Mouse (Mus musculus) forebrain, postnatal 0 days (tissue): ENCODE data around the gene Slc2a1. TPM values are rescaled to one million over a fixed set of nuclear protein-coding genes. Genes with fewer than 3 reads are reported as not detected.

Experiments
- ATAC-seq: fragments of 200-750 bp; cut with Nextera tagmentation; 2 replicates; pipeline ENCODE4 v1.8.0; 2017; ENCODE audit warnings: mild to moderate bottlenecking, moderate library complexity
- DNase-seq: peaks from one replicate; pipeline ENCODE4 v3.0.0-alpha.2; 2015
- H3K27ac ChIP-seq: fragments of 300-500 bp; sonication (generic); 2 replicates; pipeline ENCODE4 v1.5.1; 2014; ENCODE audit warnings: low read depth, mild to moderate bottlenecking, antibody characterized with exemption, low read length, moderate library complexity, mixed read lengths
- H3K27me3 ChIP-seq: fragments of 300-500 bp; sonication (generic); 2 replicates; pipeline ENCODE4 v1.6.1; 2014; ENCODE audit warnings: mild to moderate bottlenecking, low read length, mixed read lengths; ENCODE audit not compliant: insufficient read depth
- H3K36me3 ChIP-seq: fragments of 300-500 bp; sonication (generic); 2 replicates; pipeline ENCODE4 v1.6.1; 2014; ENCODE audit warnings: mild to moderate bottlenecking, moderate library complexity; ENCODE audit not compliant: insufficient read depth
- H3K4me1 ChIP-seq: fragments of 300-500 bp; sonication (generic); 2 replicates; pipeline ENCODE4 v1.6.1; 2014; ENCODE audit warnings: antibody characterized with exemption; ENCODE audit not compliant: insufficient read depth
- H3K4me2 ChIP-seq: fragments of 300-500 bp; sonication (generic); 2 replicates; pipeline ENCODE4 v1.6.1; 2014; ENCODE audit warnings: low read depth, mild to moderate bottlenecking, moderate library complexity
- H3K4me3 ChIP-seq: fragments of 300-500 bp; sonication (generic); 2 replicates; pipeline ENCODE4 v1.5.1; 2014; ENCODE audit warnings: low read depth, low read length, mixed read lengths
- H3K9ac ChIP-seq: fragments of 300-500 bp; sonication (generic); 2 replicates; pipeline ENCODE4 v1.6.1; 2014; ENCODE audit warnings: mild to moderate bottlenecking
- H3K9me3 ChIP-seq: fragments of 300-500 bp; sonication (generic); 2 replicates; pipeline ENCODE4 v1.6.1; 2016; ENCODE audit warnings: low read length
- CTCF ChIP-seq: sonication (generic); IDR thresholded peaks from 2 replicates; pipeline ENCODE4 v1.5.1; 2016; ENCODE audit warnings: antibody characterized with exemption, control low read depth, low read depth
- WGBS: fragments of 180-500 bp; shearing (Covaris S2); extraction: QIAGEN DNeasy Blood & Tissue Kit; methylation state at CpG from one replicate; pipeline ENCODE4 v1.1.7; 2014; 5-methylcytosine and 5-hydroxymethylcytosine counted together
- polyA plus RNA-seq: library from polyadenylated mRNA; unstranded; fragments of >200 nt; fragmentation: Nextera tagmentation; extraction: Ambion mirVana; gene quantifications from 2 replicates; pipeline ENCODE4 v1.2.1, GENCODE M21; 2015
- total RNA-seq: library from RNA; depleted of rRNA; stranded (reverse); fragments of >200 nt; gene quantifications from 2 replicates; pipeline ENCODE4 v1.2.3, GENCODE M21; 2014; rRNA removed

Gene Slc2a1
- total RNA-seq (53.6 and 64.8 TPM in 2 replicates), polyA plus RNA-seq (41.4 and 43.1 TPM in 2 replicates)

- Histone ChIP-seq H3K9me3 (no peaks in the 10 kb centered on the region), H3K4me2 (peak within 1 kb of the TSS; percentile 79), H3K4me1 (peaks cover 14% of the 10 kb centered on the region; the same call in 1 of the 2 replicates), H3K27ac (peak within 1 kb of the TSS; percentile 75), H3K36me3 (no peaks in the 10 kb centered on the region), H3K4me3 (peak within 1 kb of the TSS; percentile 56), H3K27me3 (no peaks in the 10 kb centered on the region), H3K9ac (peak within 1 kb of the TSS; percentile 69)
- ATAC-seq, result peak; percentile 93
- peak; percentile 58 for TF ChIP-seq CTCF
- DNase-seq, result peak; percentile 91
- under 1% methylated on average over 84 of the region's 88 CpGs for WGBS
Observed at GRCm38 (mm10) chr4:119108495-119109408, at the start of gene Slc2a1. TSS of gene Slc2a1 (plus strand) at chr4:119108711.

- Histone ChIP-seq H3K9me3 (no peaks in the 10 kb centered on the region), H3K4me2 (no peak overlapping the region), H3K4me1 (no peaks in the 10 kb centered on the region), H3K9ac (no peak overlapping the region), H3K4me3 (no peak overlapping the region), H3K27me3 (peaks cover 4% of the 10 kb centered on the region; the same call in 1 of the 2 replicates), H3K27ac (no peak overlapping the region), H3K36me3 (no peaks in the 10 kb centered on the region)
- TF ChIP-seq CTCF, result no peak
- no peak for DNase-seq
- 70% methylated on average over 3 of the region's 3 CpGs for WGBS
- no peak for ATAC-seq
Observed at GRCm38 (mm10) chr4:119066791-119067190, 41.7 kb upstream of the Slc2a1 start.

DNA sequence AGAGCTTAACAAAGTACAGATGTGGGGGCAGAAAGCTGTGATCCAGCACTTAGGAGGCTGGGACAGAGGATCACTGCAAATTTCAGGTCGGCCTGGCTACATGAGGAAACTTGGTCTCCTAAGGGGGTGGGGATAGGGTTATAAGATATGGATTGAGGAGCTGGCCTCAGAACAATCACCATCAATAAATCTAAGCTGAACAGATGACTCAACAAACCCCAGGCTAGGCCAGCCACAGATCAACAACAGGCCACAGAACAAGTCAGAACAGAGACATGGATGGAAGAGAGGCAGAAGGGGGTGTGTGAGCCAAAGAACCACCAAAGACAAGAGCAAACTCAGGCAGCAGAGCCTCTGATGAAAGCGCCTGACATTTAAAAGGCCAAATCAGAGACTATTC lies 41.3 kb upstream of the Slc2a1 start:
- ATAC-seq (no peak), DNase-seq (no peak)
- Histone ChIP-seq H3K36me3 (no peaks in the 10 kb centered on the region), H3K27ac (no peak overlapping the region), H3K4me2 (no peak overlapping the region), H3K9me3 (no peaks in the 10 kb centered on the region), H3K27me3 (peaks cover 8% of the 10 kb centered on the region; the same call in 1 of the 2 replicates), H3K4me3 (no peak overlapping the region), H3K9ac (no peak overlapping the region), H3K4me1 (no peaks in the 10 kb centered on the region)
- 79% methylated on average over 2 of the region's 2 CpGs for WGBS
- no peak for TF ChIP-seq CTCF

GRCm38 (mm10) chr4:119068918-119069317 lies 39.6 kb upstream of the Slc2a1 start:
- Histone ChIP-seq H3K27me3 (peaks cover 9% of the 10 kb centered on the region; the same call in 1 of the 2 replicates), H3K27ac (no peak overlapping the region), H3K36me3 (no peaks in the 10 kb centered on the region), H3K4me1 (no peaks in the 10 kb centered on the region), H3K4me3 (no peak overlapping the region), H3K4me2 (no peak overlapping the region), H3K9me3 (no peaks in the 10 kb centered on the region), H3K9ac (no peak overlapping the region)
- DNase-seq, result no peak
- peak; percentile 45 for TF ChIP-seq CTCF
- WGBS, result 68% methylated on average over 6 of the region's 6 CpGs
- no peak for ATAC-seq

DNA sequence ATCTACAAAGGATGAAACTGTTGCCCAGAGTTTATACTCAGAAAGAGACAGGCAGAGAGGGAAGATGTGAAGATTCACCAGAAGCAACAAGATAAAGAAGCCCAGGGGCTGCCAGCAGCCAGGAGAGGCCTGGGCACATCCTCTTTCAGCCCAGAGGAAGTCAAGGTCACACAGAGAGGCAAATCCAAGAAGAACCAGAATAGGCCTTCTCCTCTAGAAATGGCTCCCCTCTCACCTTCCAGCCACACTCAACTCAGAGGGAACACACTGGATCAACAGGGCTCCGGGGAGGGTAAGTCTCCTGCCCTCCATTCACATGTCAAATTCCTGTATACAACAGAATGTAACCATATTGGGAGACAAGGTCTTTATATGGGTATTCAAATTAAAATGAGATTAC lies 38.3 kb upstream of the Slc2a1 start:
- Histone ChIP-seq H3K27ac (no peak overlapping the region), H3K9ac (no peak overlapping the region), H3K4me2 (no peak overlapping the region), H3K27me3 (peaks cover 9% of the 10 kb centered on the region; the same call in 1 of the 2 replicates), H3K9me3 (no peaks in the 10 kb centered on the region), H3K4me3 (no peak overlapping the region), H3K4me1 (no peaks in the 10 kb centered on the region), H3K36me3 (no peaks in the 10 kb centered on the region)
- no peak for DNase-seq
- TF ChIP-seq CTCF, result no peak
- 24% methylated on average over 1 of the region's 1 CpGs for WGBS
- no peak for ATAC-seq

GRCm38 (mm10) chr4:119070959-119071647 lies 37.4 kb upstream of the Slc2a1 start:
- ATAC-seq, result no peak
- TF ChIP-seq CTCF, result no peak
- no peak overlapping the region for H3K4me2 ChIP-seq
- H3K9me3 ChIP-seq, result no peaks in the 10 kb centered on the region
- H3K9ac ChIP-seq, result no peak overlapping the region
- WGBS, result 23% methylated on average over 16 of the region's 16 CpGs
- H3K36me3 ChIP-seq, result no peaks in the 10 kb centered on the region
- H3K4me3 ChIP-seq, result no peak overlapping the region
- H3K27me3 ChIP-seq, result peaks cover 9% of the 10 kb centered on the region; the same call in 1 of the 2 replicates
- no peak overlapping the region for H3K27ac ChIP-seq
- no peaks in the 10 kb centered on the region for H3K4me1 ChIP-seq
- DNase-seq, result no peak
